Mouse (Mus musculus) stomach, embryonic 16.5 days (tissue): Measurements from ENCODE around the gene Gtsf2. TPM values are rescaled to one million over a fixed set of nuclear protein-coding genes. Genes with fewer than 3 reads are reported as not detected.
"Not testable (repeated sequence)": the region's sequence is repeated elsewhere in the genome, so short reads cannot be mapped to it uniquely, and the experiment has no call there.

Experiments used
- ATAC-seq: fragments of 200-750 bp; cut with Nextera tagmentation; 2 replicates; pipeline ENCODE4 v1.8.0; 2017; ENCODE audit warnings: moderate number of reproducible peaks, moderate TSS enrichment; ENCODE audit not compliant: insufficient read depth, low FRiP score
- H3K27ac ChIP-seq: fragments of 300-500 bp; sonication (generic); 2 replicates; pipeline ENCODE4 v1.5.1; 2014; ENCODE audit warnings: low read length
- H3K27me3 ChIP-seq: fragments of 300-500 bp; sonication (generic); 2 replicates; pipeline ENCODE4 v1.6.1; 2014; ENCODE audit warnings: low read length, control low read depth, mixed read lengths; ENCODE audit not compliant: control insufficient read depth, insufficient read depth
- H3K36me3 ChIP-seq: fragments of 300-500 bp; sonication (generic); 2 replicates; pipeline ENCODE4 v1.6.1; 2014; ENCODE audit warnings: low read length; ENCODE audit not compliant: control insufficient read depth, insufficient read depth
- H3K4me1 ChIP-seq: fragments of 300-500 bp; sonication (generic); 2 replicates; pipeline ENCODE4 v1.6.1; 2014; ENCODE audit warnings: low read length, control low read depth, mixed read lengths; ENCODE audit not compliant: control insufficient read depth, insufficient read depth
- H3K4me2 ChIP-seq: fragments of 300-500 bp; sonication (generic); 2 replicates; pipeline ENCODE4 v1.6.1; 2014; ENCODE audit warnings: low read depth, low read length, mixed read lengths
- H3K4me3 ChIP-seq: fragments of 300-500 bp; sonication (generic); replicated peaks from 2 replicates; pipeline ENCODE4 v1.5.1; 2014; ENCODE audit warnings: mild to moderate bottlenecking, low read length
- H3K9ac ChIP-seq: fragments of 300-500 bp; sonication (generic); 2 replicates; pipeline ENCODE4 v1.6.1; 2014; ENCODE audit warnings: low read length
- H3K9me3 ChIP-seq: fragments of 300-500 bp; sonication (generic); replicated peaks from 2 replicates; pipeline ENCODE4 v1.6.1; 2016; ENCODE audit warnings: low read length, control low read depth; ENCODE audit not compliant: control insufficient read depth
- WGBS: fragments of 180-500 bp; shearing (Covaris S2); extraction: QIAGEN DNeasy Blood & Tissue Kit; methylation state at CpG from one replicate; pipeline ENCODE4 v1.1.7; 2014; 5-methylcytosine and 5-hydroxymethylcytosine counted together
- polyA plus RNA-seq: library from polyadenylated mRNA; unstranded; fragments of >200 nt; fragmentation: Nextera tagmentation; extraction: Ambion mirVana; gene quantifications from 2 replicates; pipeline ENCODE4 v1.2.1, GENCODE M21; 2015

Gtsf2 gene
- polyA plus RNA-seq, 1 experiment from 2014 or later: not detected

DNA sequence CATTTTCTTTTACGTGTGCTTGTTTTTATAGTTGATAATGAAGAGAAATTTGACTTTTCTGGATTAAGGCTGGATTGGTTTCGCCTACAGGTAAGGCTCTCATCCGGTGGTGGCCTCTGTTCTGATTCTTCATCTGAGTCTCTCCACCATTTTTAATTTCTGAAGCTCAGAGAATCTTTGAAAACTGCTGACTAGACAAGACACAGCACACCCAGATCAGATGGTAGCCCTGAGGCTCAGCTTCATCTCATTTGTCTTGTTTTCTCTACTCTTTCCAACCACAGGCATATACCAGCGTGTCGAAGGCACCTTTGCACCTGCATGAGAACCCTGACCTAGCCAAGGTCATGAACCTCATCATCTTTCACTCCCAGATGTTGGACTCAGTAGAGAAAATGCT lies 25.5 kb upstream of the Gtsf2 start:
- no peaks in the 10 kb centered on the region for H3K4me1 ChIP-seq
- no peak overlapping the region for H3K4me2 ChIP-seq
- ATAC-seq: no peak
- no peak overlapping the region for H3K4me3 ChIP-seq
- H3K9ac ChIP-seq: no peak overlapping the region
- 79% methylated on average over 5 of the region's 5 CpGs for WGBS
- no peaks in the 10 kb centered on the region for H3K36me3 ChIP-seq
- H3K27me3 ChIP-seq: no peaks in the 10 kb centered on the region
- H3K9me3 ChIP-seq: no peaks in the 10 kb centered on the region
- no peak overlapping the region for H3K27ac ChIP-seq

DNA sequence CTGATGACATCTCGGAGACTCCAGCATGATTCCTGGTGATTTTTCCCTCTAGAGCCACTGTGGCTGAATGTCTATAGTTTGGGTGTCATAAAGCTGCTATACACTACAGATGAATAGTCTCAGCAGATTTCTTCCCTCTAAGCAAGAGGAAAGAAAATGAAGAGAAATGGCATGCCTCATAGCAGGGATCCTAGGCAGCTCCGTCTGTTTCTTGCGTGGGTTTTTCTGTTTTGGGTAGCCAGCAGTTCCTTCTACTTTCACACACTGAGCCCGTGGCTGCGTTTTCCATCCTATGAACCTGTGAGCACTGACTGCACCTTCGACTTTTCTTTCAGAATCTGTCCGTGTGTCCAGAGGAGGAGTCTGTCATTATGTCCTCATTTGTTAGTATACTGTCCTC lies 24.9 kb upstream of the Gtsf2 start:
- ATAC-seq: no peak
- WGBS: 86% methylated on average over 7 of the region's 7 CpGs
- no peaks in the 10 kb centered on the region for H3K27me3 ChIP-seq
- H3K27ac ChIP-seq: no peak overlapping the region
- H3K4me2 ChIP-seq: no peak overlapping the region
- H3K36me3 ChIP-seq: no peaks in the 10 kb centered on the region
- no peak overlapping the region for H3K4me3 ChIP-seq
- H3K4me1 ChIP-seq: no peaks in the 10 kb centered on the region
- no peak overlapping the region for H3K9ac ChIP-seq
- H3K9me3 ChIP-seq: no peaks in the 10 kb centered on the region

DNA sequence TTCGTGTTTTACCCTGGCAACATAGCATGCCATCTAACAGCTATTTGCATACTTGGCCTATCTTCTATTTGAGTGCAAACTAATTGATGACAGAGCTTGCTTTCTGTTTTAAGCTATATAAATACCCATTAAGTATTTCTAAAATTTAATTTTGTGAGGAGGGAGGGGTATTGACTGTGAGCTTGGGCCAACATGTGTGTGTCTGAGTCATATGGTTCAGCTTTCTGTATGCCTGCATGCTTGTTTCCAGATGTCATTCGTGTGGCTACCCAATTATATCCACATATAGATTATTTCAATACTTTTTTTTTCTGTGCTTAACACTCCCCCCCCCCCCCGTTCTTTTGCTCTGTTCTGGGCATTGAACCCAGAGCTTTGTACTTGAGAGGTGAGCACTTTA lies 24.0 kb upstream of the Gtsf2 start:
- Histone ChIP-seq H3K9ac (no peak overlapping the region), H3K27me3 (no peaks in the 10 kb centered on the region), H3K36me3 (no peaks in the 10 kb centered on the region), H3K4me2 (no peak overlapping the region), H3K4me3 (no peak overlapping the region), H3K4me1 (no peaks in the 10 kb centered on the region), H3K27ac (no peak overlapping the region), H3K9me3 (no peaks in the 10 kb centered on the region)
- no peak for ATAC-seq
- WGBS: 79% methylated on average over 3 of the region's 3 CpGs

DNA sequence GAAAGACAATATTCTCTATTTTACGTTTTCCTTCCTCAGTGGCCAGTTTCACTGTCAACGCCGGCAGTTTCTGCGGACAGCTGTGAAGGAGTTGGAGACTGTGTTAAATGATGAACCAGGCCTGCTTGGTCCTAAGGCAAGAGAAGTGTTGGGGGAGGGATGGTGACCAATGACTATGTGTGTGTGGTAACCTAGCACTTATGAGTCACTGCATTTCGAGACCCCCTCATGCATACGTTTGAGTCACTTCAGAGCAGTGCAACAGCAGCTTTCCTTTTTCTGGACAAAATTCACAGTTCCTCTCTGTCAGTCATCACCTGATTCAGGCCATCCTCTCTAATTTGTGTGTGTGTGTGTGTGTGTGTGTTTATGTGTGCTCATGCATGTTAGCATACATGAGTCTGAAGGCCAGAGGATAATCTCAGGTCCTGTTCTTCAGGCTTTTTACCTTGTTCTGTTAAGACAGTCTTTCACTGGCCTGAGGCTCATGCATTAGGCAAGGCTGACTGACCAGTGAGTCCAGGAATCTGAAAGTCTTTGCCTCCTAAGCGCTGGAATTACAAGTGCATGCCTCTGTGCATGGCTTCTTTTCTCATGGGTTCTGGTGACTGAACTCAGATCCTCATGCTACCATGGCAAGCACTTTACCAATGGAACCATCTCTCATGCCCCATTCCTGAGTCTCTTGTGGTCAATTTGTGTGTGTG lies 23.4 kb upstream of the Gtsf2 start:
- 74% methylated on average over 7 of the region's 7 CpGs for WGBS

DNA sequence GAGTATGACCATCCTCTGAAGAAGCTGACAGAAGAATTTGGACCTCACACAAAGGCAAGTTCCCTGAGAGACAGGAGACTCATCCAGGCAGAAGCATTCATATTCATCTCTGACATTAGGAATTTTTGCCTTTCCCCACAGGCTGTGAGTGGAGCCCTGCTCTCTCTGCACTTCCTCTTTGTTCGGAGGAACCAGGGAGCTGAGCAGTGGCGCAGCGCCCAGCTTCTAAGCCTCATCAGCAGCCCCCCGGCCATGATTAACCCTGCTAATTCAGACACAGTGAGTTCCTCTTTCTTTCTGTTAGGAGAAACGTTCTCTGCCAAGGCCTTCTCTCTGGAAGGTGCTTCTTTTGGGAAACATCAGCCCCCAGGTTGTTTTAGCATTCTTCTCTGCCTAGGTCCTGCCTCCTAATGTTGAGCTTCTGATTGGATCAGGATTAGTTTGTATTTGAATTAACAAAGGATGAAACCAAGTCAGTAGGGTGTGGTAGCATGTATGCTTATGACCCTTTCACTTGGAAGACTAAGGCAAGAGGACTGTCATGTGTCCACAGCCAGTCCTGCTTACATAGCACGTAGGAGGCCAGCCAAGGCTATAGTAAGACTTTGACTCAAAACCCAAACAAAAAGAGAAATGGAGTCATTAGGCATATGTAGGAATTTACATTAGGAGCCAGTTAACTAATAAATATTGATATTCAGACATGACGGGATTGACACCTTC lies 14.4 kb upstream of the Gtsf2 start:
- H3K9ac ChIP-seq: no peak overlapping the region
- peak overlapping the region; percentile 72 for H3K27ac ChIP-seq
- WGBS: 46% methylated on average over 7 of the region's 7 CpGs
- peak; percentile 64; the same call in 1 of the 2 replicates for ATAC-seq
- H3K36me3 ChIP-seq: no peaks in the 10 kb centered on the region
- peaks cover 4% of the 10 kb centered on the region; the same call in 1 of the 2 replicates for H3K4me1 ChIP-seq
- no peak overlapping the region for H3K4me3 ChIP-seq
- H3K27me3 ChIP-seq: no peaks in the 10 kb centered on the region
- no peaks in the 10 kb centered on the region for H3K9me3 ChIP-seq
- H3K4me2 ChIP-seq: no peak overlapping the region; the same call in 1 of the 2 replicates

More for the DNA sequence above, 23.4 kb upstream of the Gtsf2 start:
- no peak for ATAC-seq
- Histone ChIP-seq H3K36me3 (no peaks in the 10 kb centered on the region), H3K4me3 (no peak overlapping the region), H3K9me3 (no peaks in the 10 kb centered on the region), H3K27me3 (no peaks in the 10 kb centered on the region), H3K4me1 (no peaks in the 10 kb centered on the region), H3K4me2 (no peak overlapping the region), H3K27ac (no peak overlapping the region), H3K9ac (no peak overlapping the region)

DNA sequence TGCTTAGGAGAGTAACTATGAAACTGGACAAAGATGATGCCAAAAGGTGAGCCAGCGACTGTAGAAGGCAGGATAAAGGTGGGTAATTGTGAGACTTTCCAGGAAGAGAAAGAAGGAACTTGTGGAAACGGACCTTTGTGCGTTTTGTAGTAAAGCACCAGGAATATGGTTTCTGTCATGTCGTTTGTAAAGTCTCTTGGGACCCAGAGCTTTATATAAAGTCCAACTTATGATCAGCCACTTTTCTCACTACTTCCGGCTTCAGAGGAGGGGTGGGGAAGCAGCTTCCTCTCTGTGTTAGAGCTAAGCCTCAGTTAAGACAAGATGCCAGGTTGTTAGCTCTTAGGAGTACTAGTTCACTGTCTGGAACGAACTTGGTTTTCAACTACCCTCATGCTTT lies 6.2 kb upstream of the Gtsf2 start:
- peak overlapping the region; percentile 8; the same call in 1 of the 2 replicates for H3K4me3 ChIP-seq
- ATAC-seq: no peak

DNA sequence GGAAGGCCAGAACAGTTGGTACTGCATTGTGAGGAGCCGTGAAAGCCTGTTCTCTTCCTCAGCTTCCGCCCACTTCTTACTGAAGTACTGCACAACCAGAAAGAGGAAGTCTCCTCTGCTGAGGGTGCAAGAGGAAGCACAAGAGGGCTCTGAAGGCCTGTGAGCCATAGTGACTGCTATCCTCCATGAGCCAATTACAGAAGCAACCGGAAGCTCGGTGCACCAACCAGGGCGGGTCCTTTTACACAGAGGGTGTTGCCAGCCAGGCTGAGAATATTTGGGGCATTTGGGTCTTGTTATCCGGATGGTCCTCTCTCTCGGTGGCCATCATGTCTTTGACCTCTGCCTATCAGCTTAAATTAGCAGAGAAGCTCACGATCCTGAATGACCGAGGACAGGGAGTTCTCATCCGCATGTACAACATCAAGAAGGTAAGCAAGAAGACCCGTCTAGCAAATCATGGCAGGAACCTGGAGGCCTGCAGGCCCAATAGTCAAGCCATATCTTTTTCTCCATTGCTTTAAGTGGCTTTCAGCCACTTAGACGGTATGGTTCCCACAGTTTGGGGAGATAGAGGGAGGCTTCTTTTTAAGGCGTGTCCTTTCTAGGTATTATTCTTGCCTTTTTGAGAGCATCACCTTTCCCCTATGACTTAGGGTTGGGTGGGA lies 5.4 kb upstream of the Gtsf2 start, which contains the start of gene Nckap1l:
Gene Nckap1l (plus strand): TSS at position 244 of the 668 bp plus-strand sequence.
- Histone ChIP-seq H3K4me2 (no peak within 1 kb of the TSS), H3K4me1 (no peaks in the 10 kb centered on the region), H3K4me3 (peak within 1 kb of the TSS; percentile 8; the same call in 1 of the 2 replicates), H3K27me3 (no peaks in the 10 kb centered on the region), H3K9ac (no peak within 1 kb of the TSS), H3K9me3 (no peaks in the 10 kb centered on the region), H3K27ac (no peak within 1 kb of the TSS), H3K36me3 (no peaks in the 10 kb centered on the region)
- 79% methylated on average over 13 of the region's 13 CpGs for WGBS
- ATAC-seq: 0 out of 2 replicates have a peak, but pooled peaks have one; percentile 17

More for the DNA sequence above, 6.2 kb upstream of the Gtsf2 start:
- no peaks in the 10 kb centered on the region for H3K36me3 ChIP-seq
- H3K9ac ChIP-seq: no peak overlapping the region
- H3K4me2 ChIP-seq: no peak overlapping the region
- 78% methylated on average over 6 of the region's 6 CpGs for WGBS
- no peaks in the 10 kb centered on the region for H3K9me3 ChIP-seq
- no peaks in the 10 kb centered on the region for H3K27me3 ChIP-seq
- no peaks in the 10 kb centered on the region for H3K4me1 ChIP-seq
- no peak overlapping the region for H3K27ac ChIP-seq

DNA sequence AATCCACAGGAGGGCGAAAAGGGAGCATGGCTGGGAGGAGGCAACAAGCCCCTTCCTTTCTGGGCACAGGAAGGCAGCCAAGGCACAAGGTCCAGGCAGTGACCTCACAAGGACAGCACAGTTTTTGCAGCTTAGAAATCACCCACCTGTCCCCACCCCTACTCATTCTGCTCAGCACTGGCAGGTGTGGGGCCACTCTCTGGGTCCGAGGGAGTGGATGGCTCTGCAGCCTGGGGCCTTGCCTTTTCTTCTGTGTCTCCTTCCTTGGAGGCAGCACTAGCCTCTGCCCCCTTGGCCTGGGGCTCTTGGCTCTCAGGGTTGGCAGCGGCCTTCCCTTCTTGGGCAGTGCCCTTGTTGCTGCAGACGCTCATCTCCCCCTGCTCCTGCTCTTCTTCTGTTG lies 2.3 kb downstream of the Gtsf2 start:
- not testable (repeated sequence) for H3K9ac ChIP-seq, H3K36me3 ChIP-seq, H3K27me3 ChIP-seq, H3K27ac ChIP-seq, H3K4me2 ChIP-seq, ATAC-seq, H3K4me3 ChIP-seq, H3K4me1 ChIP-seq, H3K9me3 ChIP-seq
- WGBS: 87% methylated on average over 4 of the region's 4 CpGs

DNA sequence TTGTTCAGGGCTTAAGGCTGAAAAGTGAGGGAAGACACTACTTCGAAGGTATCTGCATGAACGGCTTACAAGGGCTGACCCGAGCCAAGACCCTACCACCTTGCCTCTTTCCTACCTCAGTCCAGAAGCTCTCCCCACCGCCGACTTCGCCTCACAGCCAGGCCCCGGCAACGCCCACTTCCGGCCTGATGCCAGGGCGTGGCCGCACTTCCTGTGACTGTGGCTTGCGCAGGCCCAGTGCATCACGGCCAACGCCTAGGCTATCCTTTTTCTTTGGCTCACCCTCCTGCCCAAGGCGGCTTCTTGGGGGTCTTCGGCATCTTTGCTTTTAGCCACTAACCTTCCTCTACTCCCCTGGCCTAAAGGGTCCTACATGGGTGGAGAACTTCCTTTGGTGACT lies 18.0 kb downstream of the Gtsf2 start, which contains the start of gene Gtsf1:
Gene Gtsf1 (minus strand): TSS at position 230 of the 400 bp plus-strand sequence.
- no peak for ATAC-seq
- H3K27me3 ChIP-seq: no peaks in the 10 kb centered on the region
- H3K27ac ChIP-seq: no peak within 1 kb of the TSS
- no peak within 1 kb of the TSS for H3K4me2 ChIP-seq
- H3K36me3 ChIP-seq: no peaks in the 10 kb centered on the region
- no peaks in the 10 kb centered on the region for H3K4me1 ChIP-seq
- no peak within 1 kb of the TSS for H3K9ac ChIP-seq
- 94% methylated on average over 16 of the region's 16 CpGs for WGBS
- H3K4me3 ChIP-seq: no peak within 1 kb of the TSS
- no peaks in the 10 kb centered on the region for H3K9me3 ChIP-seq
